Mouse (Mus musculus) cerebellum, adult 2 months (tissue): ENCODE measurements at regions not wholly inside any gene's neighbourhood (a gene's known extent, or its start where the extent isn't known, plus 50 kb on each side); places are given as distances from the start of the nearest gene placed in this dataset.

Experiments used
- CTCF ChIP-seq: fragments of 200-500 bp; IDR thresholded peaks from 2 replicates; pipeline ENCODE4 v1.5.1; 2011; ENCODE audit warnings: low read depth, mild to moderate bottlenecking, control low read depth, low read length, moderate library complexity, borderline replicate concordance; ENCODE audit not compliant: insufficient read depth
- POLR2A ChIP-seq: fragments of 200-500 bp; IDR thresholded peaks from 2 replicates; pipeline ENCODE4 v1.6.1; 2011; ENCODE audit warnings: low read length, control low read depth, borderline replicate concordance; ENCODE audit not compliant: insufficient read depth

- TF ChIP-seq POLR2A (no peak), CTCF (no peak)
These were observed 235.7 kb upstream of the Tnc start for GRCm38 (mm10) chr4:64282471-64282870.
